Mouse (Mus musculus): Measurements from ENCODE around the gene Gne.

The Gne gene

DNA sequence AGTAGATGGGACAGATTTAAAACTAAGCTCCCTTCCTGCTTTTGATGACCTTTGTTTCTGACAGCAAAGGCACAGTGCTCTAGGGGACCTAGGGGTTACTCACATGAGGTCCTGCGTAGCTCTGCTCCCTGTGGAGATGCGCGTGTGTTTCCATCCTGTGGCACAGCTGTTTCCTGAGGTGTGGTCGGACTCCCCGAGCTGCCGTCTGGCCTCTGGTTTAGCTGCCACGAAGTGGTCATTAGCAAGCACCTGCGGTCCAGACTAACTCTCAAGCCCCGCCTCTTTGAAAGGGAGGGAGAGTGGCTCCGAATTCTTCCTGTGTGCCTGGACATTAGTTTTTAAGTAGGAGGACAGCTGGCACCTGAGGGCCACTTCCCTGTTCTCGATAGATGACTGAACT, at the start of gene Gne:
TSS of gene Gne (minus strand) at position 233 of the 400 bp plus-strand sequence.
- no peak for DNase-seq

DNA sequence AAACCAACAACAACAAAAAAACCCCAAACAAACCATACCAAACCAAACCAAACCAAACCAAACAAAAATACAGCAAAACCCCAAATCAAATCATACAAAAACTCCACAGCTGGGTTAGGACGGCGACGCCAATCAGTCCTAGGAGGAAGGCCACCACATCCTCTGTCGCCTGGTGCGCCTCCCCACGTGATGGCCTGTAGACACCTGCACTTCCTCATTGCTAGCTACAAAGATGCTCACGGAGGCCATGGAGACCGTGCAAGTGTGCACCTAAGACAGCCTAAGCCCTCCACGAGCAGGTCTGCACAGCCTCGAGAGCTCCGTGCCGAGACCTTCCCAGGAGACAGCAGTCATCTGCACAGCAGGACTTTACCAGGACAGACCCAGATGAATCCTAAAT, 42.8 kb upstream of the Gne start:
- DNase-seq, result no peak

DNA sequence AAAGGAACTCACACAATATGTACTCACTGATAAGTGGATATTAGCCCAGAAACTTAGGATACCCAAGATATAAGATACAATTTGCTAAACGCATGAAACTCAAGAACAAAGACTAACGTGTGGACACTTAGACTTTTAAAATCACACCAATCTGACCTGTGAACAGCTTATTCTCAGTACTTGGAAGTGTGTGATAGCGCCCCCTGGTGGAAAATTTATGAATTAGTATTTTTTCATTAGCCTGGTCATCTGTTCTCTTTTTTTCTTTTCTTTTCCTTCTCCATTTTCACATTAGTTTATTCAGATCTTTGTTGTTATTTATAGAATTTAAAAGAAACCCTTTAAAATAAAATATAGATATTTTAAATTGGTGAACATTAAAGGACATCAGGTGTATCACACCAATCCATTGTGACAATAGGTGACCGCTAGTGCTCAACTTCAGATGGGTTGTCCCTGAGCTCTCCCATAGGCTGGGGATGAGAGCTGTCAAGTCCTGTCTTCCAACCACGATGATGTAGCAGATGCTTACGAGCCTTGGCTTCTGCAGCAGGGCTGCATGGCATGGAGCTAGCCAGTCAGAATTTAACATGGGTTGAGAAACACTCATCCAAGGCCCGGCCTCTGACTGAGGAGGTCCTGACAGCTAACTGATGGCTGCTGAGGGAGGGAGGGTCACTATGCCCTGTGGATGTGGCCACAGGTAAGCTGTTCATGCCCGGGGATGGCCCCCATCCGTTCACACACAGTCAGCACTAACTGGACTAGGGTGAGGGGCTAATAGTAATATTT, 35.6 kb upstream of the Gne start:
- peak; percentile 18 to 36 for DNase-seq

DNA sequence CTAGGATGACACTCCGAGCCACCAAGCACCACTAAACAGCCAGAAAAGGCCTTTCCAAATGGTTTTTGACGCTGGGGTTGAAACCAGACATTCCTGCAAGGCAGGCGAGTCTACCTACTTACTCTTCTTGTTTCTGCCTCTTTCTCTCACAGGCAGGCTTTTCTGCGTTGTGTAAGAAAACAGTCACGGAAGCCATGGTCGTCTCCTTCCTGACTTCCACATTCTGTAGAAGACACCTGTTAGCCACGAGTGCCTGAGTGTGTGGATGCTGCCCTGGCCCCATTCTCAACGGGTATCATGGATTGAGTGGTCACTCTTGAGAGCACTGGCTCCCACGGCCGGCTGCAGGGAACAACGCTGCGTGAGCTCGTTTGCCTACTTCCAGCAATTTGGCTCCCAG, 31.1 kb upstream of the Gne start:
- DNase-seq, result no peak

DNA sequence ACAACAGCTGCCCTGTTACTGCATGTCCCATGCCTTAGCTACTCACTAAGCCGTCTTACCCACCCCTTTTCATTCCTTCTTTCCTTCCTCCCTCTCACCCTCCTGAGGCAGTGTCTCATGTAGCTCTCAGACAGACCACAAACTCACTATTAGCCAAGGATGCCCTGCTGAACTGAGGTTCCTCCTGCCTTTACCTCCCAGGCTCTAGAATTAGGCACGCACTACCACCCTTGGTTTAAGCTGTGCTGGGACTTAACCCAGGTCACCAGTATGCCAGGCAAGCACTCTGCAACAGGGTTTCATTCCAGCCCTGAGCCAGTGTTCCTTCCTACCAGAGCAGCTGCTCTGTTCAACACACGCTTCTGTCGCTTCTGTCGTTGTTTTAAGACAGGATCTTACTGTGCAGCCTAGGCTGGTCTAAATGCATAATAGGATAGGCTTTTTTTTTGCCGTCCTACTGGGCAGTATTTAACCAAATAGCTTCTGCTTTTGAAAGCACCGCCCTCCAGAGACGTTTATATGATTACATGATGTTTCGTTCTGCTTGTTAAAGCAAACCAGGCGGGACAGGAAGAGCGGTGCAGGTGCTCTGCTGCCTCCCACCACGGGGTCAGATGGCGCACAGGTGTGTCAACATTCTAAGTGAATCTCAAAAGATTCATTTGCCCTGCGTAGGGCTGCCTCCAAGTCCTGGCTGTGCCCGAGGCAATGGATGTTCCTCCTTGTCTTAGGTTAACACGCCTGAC, 29.6 kb upstream of the Gne start:
- no peak for DNase-seq

DNA sequence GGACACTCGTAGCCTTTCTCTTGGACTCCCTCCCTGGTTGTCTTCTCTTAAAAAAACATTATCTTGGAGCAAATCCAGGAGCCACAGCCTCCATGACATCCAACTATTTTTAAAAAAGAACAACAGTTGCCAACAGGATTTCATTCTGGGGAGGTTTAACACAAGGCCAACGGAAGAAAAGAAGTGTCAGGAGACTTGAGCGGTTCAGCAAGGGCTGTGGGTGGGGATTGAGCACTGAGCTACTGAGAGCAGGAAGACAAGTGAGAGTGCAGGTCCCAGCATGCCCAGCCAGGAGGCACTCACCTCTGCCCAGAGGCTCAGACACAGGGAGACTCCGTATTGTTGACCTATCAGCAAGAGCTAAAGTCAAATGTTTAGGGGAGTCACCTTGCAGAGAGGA, 28.8 kb upstream of the Gne start:
- no peak for DNase-seq

DNA sequence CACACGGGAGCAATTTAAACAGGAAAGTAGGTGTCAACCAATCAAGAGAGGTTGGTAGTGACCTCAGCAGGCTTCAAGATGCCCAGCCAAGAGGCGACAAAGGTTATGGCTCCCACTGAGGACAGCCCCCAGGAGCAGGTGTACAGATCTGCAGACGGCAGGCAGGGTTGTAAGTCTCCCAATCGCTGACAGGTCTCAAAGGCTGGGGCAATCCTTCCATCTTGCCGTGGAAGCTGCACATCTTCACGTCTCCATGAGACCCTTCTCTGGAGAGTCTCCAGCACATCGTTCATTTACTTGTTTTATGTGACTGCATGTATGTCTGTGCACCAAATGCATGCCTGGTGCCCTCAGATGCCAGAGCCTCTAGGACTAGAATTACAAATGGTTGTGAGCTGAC, 26.8 kb upstream of the Gne start:
- no peak for DNase-seq

DNA sequence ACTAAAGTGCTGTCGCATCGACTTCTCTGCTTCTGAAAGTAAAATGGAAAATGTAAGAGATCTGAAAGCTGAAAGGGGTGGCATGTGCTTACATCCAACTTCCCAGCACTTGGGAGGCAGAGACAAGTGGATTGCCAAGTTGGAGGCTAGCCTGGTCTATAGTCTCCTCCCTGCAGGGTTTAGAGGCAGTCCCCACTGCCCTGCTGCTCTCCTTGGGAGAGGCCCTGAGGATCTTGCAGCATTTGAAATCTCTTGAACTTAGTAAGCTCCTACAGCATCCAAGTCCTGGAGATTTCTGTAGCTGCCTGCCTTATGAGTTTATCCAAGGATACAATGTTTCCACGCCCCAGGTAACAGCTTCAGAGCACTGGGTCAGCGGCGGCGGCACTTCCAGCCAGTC, 24.3 kb upstream of the Gne start:
- no peak for DNase-seq

DNA sequence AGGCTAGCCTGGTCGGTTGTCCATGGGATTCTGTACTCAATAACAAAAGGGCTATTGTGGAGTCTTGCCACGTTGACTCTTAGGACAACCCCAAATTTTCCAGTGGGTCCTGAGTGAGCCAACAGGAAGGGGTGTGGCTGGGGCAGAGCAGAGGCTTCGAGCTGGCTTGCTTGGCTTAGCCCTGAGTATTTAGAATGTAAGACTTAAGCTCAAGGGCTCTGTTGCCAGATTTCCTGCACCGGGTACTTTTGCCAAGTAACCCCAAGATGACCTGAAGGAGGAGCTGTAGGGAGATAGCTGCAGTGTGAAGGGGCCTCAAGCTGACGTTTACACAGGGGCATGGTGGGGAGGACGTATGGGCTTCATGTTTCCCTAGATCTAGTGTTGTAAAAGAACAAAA, 23.4 kb upstream of the Gne start:
- no peak for DNase-seq

DNA sequence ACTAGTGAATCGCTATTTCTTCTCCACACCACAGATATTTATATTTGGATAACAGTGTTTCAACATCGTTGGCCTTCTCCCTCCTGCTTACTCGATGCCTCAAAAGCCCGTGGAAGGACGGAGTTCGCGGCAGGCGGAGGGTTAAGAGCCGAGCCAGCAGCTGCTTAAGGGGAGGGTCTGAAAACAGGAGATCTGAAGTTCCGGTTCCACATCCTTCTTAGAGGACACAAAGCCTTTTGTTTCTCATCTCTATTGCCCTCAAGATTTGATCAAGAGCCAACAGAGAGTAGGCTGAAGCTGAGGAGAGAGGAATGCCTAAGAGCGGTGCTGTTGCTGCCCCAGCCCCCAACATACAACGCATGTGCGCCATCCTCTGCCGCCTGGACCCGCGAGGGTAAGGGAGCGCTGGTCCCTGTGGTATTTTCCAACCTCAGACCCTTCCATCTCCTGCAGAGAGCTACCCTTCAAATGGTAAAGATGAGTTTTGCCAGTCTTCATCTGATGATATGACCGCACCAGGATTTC, 22.4 kb upstream of the Gne start:
- DNase-seq, result no peak

DNA sequence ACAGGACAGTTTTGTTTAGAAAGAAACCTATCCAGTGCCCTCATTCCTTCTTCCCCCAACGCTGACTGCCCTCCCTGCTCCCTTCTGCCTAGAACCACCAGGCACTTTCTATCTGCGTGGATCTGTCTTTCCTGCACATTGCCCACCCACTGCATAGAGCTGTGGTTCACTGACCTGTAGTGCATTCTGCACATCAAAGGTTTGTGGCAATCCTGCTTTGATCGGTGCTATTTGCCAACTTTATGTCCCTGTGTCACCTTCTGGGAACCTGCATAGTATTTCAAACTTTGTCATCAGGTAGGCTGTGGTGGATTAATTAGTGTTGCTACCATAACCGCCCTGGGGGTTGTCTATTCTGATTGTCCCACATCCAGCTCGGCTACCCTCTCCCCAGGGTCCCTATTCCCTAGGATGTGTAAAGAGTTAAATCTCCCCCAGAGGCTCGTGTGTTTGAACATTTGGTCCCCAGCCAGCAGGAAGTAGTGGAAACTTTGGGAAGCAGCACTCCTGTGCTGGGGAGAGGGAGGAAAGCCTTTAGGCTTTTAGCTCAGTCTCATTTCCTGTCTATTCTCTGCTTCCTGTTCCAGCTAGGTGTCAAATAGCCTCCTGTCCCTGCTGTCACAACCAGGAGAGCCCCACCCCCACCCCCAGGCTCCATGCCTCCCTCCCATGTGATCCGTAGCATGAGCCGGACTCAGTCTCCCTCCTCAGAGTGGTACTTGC, 20.4 kb upstream of the Gne start:
- no peak for DNase-seq

DNA sequence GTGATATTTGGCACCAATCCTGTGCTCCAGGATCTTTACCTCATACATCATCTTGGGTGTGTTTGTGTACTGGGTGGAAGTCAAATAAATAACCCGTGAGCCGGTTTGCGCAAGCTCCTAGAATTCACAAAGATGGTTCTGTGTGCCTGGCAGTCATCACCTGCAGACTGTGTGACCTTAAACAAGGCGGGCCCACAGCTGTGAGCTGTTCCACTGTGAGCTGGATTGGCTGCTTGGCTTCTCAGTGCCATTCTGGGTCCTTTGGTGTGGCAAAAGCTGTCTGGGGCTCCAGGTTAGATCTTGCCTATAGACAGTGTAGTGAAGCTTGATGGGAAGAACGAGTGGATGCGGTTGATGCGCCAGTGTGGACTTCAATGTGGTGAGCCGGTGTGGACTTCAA, 19.6 kb upstream of the Gne start:
- no peak for DNase-seq

DNA sequence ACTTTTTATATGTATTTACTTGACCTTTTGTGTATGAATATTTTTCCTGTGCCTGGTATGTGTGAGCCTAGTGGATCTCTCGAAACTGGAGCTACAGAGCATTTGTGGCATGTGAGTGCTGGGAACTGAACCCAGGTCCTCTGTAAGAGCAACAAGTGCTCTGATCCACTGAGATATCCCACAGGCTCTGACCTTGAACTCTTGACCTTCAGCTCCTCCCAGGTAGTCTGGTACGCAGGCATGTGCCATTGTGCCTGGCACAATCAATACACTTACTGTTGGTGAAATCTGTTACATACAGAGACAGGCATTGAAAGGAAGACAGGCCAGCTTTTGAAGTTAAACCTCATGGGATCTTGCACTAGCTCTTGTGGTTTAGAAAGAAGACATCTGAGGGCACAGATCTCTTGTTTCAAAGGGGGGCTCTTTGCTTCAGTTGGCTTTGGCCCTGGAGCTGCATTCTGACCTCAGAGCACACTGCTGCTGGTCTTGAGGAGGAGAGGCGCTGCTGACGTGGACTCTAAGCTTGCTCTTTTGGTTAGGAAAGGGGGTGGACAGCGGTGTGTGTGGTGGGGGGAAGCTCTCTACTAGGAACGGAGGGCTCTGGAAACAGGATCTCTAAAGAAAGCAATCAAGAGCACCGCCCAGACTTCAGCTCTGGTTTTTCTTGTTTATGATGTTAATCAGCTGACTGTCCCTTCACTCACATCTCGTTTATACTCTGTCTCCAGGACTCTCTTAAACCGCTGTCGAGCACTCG, 13.8 kb upstream of the Gne start:
- DNase-seq, result no peak

DNA sequence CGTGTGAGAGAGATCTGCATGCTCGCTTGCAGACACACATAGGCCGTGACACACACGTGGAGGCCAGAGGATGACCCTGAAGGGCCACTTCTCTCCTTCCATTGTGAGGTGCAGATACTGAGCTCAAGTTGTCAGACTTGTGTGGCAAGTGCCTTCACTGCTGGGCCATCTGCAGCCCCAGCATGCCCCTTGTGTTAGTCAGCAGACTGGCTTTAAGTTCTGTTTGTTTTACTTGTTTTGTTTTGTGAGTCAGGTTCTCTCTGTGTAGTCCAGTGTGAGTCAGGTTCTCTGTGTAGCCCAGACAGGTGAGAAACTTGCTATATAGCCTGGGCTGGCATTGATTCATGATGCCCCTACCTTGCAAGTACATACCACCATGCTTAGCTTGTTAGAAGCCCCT, 10.5 kb upstream of the Gne start:
- no peak for DNase-seq

DNA sequence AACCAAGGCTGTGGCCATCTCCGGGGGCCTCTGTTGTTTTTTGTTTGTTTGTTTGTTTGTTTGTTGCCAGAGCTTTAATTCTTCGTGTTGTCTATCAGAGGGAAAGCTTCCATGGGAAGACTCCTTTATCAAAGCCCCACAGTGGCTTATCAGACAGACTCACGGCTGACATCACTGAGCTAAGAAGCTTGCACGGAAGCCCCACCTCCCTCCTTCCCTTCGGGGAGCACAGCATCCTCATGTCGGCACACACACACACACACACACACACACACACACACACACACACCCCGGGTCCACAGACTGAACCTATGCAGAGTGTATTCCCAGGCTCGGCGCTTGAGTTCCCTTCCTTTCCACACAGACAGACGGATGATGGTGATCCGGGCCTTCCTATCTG, 8.4 kb upstream of the Gne start:
- DNase-seq, result no peak

DNA sequence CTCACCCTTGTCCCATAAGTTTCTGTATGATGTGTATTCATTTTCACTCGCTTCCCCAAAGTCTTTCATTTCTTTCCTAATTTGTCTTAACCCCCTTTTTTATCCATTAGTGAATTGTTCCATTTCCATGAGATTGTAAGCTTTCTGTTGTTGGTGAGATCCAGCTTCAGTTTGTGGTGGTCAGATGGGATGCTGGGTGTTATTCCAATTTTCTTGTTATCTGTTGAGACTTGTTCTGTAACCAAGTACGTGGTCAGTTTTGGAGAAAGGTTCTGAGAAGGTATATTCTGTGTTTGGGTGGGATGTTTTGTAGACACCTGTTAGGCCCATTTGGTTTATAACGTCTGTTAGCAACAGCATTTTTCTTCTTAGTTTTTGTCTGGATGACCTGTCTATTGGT, 1.6 kb upstream of the Gne start:
- no peak for DNase-seq

DNA sequence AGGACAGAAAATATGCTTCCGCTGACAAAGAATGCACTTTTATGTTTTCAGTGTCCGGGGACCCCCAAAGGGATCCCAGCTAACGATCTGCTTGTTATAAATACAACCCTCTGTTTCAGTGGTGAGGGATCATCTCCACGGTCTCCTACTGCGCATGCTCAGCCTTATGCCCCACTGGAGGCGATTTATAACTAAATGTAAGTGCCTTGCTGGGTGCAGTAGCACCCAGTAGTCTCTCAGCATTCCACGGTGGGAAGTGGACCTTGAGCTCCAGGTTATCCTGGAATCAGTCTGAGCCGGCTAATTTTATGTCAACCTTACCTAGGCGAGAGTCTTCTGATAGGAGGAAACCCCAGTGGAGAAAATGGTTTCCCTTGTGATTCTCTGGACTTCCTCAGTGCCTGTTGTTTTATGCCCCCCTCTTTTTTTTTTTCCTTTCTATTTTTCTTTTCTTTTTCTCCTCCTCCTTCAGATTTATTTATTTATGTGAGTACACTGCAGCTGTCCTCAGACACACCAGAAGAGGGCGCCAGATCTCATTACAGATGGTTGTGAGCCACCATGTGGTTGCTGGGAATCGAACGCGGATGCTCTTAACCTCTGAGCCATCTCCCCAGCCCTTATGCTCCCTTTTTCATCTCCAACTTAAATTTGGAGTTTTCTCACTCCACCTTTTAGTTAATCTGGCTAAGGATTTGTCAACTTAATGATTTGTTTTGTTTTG, 787 bp upstream of the Gne start:
- no peak for DNase-seq

DNA sequence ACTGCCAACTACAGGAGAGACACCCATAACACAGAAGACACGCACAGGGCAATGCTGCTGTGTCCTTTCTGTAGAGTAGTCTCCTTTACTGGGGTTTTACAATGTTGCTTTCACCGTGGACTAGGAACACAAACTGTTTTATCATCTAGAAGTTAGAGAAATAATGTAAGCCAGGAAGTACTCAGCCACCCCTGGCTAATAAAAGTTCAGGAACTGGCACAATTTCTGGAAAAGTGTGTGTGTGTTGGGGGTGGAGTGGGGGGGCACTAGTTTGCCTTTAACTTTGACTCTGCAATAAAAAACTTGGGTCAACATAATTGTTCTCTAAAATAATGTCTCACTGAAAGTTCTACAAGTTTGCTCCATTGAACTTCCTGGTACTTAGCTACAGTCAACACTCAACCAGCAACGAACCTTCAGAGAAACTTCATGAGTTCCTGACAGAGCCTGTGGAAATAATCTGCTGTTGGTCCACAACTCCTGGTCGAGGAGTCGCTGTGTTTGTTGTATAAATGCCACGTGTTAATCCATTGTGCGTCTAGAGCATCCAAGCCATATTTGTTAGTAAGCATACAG, 5.5 kb downstream of the Gne start:
- DNase-seq, result no peak

DNA sequence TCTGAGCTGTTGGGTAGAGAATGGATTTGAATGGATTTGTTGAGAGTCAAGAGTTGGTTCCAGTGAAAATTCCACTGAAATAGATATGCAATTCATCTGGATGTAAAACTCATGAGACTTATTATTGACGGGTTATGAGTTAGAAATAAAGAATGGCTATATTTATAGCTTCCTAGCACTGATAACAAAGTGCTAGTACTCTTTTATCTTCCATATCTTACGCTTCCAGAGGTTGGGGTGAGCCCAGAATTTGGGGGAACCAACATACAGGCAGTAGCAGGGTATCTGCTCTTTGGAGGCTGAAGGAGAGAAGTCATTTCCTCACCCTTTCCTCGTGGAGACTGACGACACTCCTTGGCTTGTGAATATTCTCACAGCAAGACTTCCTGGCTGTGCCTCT, 9.6 kb downstream of the Gne start:
- no peak for DNase-seq

DNA sequence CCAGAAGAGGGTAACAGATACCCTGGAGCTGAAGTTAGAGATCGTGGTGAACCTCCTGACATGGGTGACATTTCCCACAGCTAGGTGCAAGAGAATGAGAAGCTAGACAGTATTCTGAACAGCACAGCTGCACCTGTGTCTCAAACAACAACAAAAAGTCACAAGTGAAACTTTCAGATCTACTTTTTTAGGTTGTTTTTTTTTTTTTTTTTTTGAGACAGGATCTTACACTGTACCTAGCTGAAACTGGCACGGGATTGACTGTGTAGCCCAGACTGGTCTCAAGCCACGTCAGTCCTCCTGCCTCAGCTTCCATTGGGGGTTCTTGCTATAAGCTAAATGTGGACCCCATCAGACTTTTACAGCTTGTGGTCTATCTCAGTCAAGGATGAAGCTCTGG, 10.2 kb downstream of the Gne start:
- no peak for DNase-seq

DNA sequence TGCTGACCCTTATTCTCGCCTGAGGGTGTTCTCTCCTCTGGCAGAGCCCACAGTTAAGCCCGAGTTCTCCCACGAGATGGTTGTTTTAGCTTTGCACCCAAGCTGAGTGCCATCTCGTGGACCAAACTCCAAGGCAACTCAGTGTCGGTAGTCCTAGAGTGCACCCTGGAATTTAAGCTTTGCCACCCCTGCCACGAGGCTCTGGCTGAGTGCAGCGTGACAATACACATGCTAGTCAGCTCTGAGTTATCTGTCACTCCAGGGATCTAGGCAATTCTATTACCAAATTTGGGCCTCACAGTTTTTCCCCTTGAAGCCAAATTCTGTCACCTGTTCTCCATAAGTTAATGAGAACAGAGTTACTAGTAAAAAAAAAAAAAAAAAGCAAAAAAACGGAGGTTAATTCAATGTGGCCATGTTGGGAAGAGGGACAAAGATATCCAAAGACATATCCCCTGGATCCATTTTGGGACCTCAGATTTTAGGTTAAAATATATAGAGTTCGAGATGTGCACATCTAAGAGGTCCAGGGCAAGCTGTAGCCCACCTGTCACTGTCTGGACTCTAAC, 11.0 kb downstream of the Gne start:
- DNase-seq, result no peak

Data from cerebellum, adult 18-20 months (tissue).